Mouse (Mus musculus) erythroblast, embryonic 14.5 days (primary cell): Measurements from ENCODE around the gene Acox1.

ENCODE experiments used
- GATA1 ChIP-seq: IDR thresholded peaks from 2 replicates; pipeline ENCODE4 v1.6.1; 2012; ENCODE audit warnings: low read length, inconsistent platforms, mixed read lengths
- TAL1 ChIP-seq: IDR thresholded peaks from 3 replicates; pipeline ENCODE4 v1.6.1; 2012; ENCODE audit warnings: low read length, inconsistent platforms, mixed read lengths

DNA sequence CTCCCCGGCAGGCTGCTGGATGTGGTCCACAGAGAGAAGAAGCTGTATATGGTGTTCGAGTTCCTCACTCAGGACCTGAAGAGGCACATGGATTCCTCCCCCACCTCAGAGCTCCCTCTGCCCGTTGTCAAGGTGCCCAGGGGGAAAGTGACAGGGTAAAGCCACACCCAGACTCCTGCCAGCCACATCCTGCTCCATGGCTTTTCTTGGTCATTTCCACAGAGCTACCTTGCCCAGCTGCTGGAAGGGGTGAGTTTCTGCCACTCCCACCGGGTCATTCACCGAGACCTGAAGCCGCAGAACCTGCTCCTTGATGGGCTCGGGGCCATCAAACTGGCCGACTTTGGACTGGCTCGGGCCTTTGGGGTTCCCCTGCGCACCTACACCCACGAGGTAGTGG, 17.7 kb upstream of the Acox1 start:
- TF ChIP-seq GATA1 = no peak
- TF ChIP-seq TAL1 = no peak
